Comparison of ENCODE assay signal across 9 mouse cellular contexts in genomic region chr4:106493639-106494038, GRCm38 (mm10). TPM values are rescaled to one million over a fixed set of nuclear protein-coding genes. Genes with fewer than 3 reads are reported as not detected.
A peak's percentile ranks its signal among the peaks of the same experiment; 100 is the strongest.
DNase-seq lines count a peak whose midpoint lies in the region; ATAC-seq and TF ChIP-seq lines count a peak whose summit lies in the region.
"Had no signal": no experiment of that assay in that cellular context is flagged by ENCODE, and none has a peak within 500 bp of the region (broad histone marks: within the 10 kb centered on the region; RNA-seq: fewer than 3 reads in every experiment).

No protein-coding gene starts in this region.

- no peak for TF ChIP-seq EP300 in stomach, postnatal 0 days (optimal IDR thresholded peaks at IDR 0.05)

- H3K36me3 ChIP-seq in liver, embryonic 12.5 days, result no peaks in the 10 kb centered on the region
- H3K36me3 ChIP-seq in embryonic facial prominence, embryonic 11.5 days (replicated peaks; ENCODE audit: control insufficient read depth, insufficient read depth, low read depth, low read length), result no peaks in the 10 kb centered on the region
- H3K36me3 ChIP-seq in stomach, postnatal 0 days (ENCODE audit: control insufficient read depth, insufficient read depth, low read length), result no peaks in the 10 kb centered on the region

- peak; percentile 66 for TF ChIP-seq CTCF in stomach, postnatal 0 days (IDR thresholded peaks at IDR 0.05; ENCODE audit: low read depth)

- 52% methylated on average over 2 of the region's 2 CpGs for WGBS in liver, embryonic 12.5 days (ENCODE audit: insufficient replicate concordance)
- WGBS in embryonic facial prominence, embryonic 11.5 days, result 91% methylated on average over 2 of the region's 2 CpGs
- WGBS in stomach, postnatal 0 days, result 70% methylated on average over 2 of the region's 2 CpGs

- peak; percentile 35 for DNase-seq in adrenal gland, postnatal 10 days
- DNase-seq in adrenal gland, postnatal 4 days (ENCODE audit: low spot score in 2 of 2), result no peak
- peak; percentile 48 for DNase-seq in liver
- DNase-seq in embryonic facial prominence, embryonic 11.5 days (ENCODE audit: low spot score), result peak; percentile 25
- peak; percentile 47 for DNase-seq in stomach, postnatal 0 days (ENCODE audit: low spot score)
- no peak for DNase-seq in left cerebral cortex, adult 8-10 months (ENCODE audit: low spot score in 2 of 2)

- H3K4me1 ChIP-seq in liver, embryonic 12.5 days, result no peaks in the 10 kb centered on the region
- H3K4me1 ChIP-seq in embryonic facial prominence, embryonic 11.5 days (ENCODE audit: control insufficient read depth, insufficient read depth, low read length), result no peaks in the 10 kb centered on the region
- H3K4me1 ChIP-seq in stomach, postnatal 0 days (replicated peaks; ENCODE audit: control insufficient read depth, insufficient read depth), result no peaks in the 10 kb centered on the region

- no peak overlapping the region for H3K27ac ChIP-seq in liver, embryonic 12.5 days
- no peak overlapping the region for H3K27ac ChIP-seq in embryonic facial prominence, embryonic 11.5 days (replicated peaks; ENCODE audit: low read depth, low read length)
- H3K27ac ChIP-seq in stomach, postnatal 0 days (replicated peaks), result no peak overlapping the region

- H3K4me3 ChIP-seq in liver, embryonic 12.5 days, result no peak overlapping the region
- H3K4me3 ChIP-seq in embryonic facial prominence, embryonic 11.5 days (ENCODE audit: low read depth, low read length), result no peak overlapping the region
- H3K4me3 ChIP-seq in stomach, postnatal 0 days (ENCODE audit: low read depth, low read length), result no peak overlapping the region

- H3K9ac ChIP-seq in liver, embryonic 12.5 days, result no peak overlapping the region
- H3K9ac ChIP-seq in embryonic facial prominence, embryonic 11.5 days (replicated peaks; ENCODE audit: low read length), result no peak overlapping the region
- no peak overlapping the region for H3K9ac ChIP-seq in stomach, postnatal 0 days (ENCODE audit: low read length)

- H3K27me3 ChIP-seq in liver, embryonic 12.5 days (replicated peaks), result peaks cover 19% of the 10 kb centered on the region; the same call in 1 of the 2 replicates
- no peaks in the 10 kb centered on the region for H3K27me3 ChIP-seq in embryonic facial prominence, embryonic 11.5 days (ENCODE audit: control insufficient read depth, insufficient read depth, low read length)
- no peaks in the 10 kb centered on the region for H3K27me3 ChIP-seq in stomach, postnatal 0 days (ENCODE audit: control insufficient read depth, insufficient read depth, low read length)

- H3K4me2 ChIP-seq in liver, embryonic 12.5 days, result no peak overlapping the region
- no peak overlapping the region for H3K4me2 ChIP-seq in embryonic facial prominence, embryonic 11.5 days (ENCODE audit: low read depth, low read length)
- H3K4me2 ChIP-seq in stomach, postnatal 0 days (replicated peaks; ENCODE audit: low read depth), result no peak overlapping the region

- no peak for ATAC-seq in liver, embryonic 12.5 days
- no peak for ATAC-seq in embryonic facial prominence, embryonic 11.5 days (replicated peaks; ENCODE audit: insufficient number of reproducible peaks, low FRiP score, low TSS enrichment, low read depth)
- ATAC-seq in stomach, postnatal 0 days (ENCODE audit: low FRiP score, low TSS enrichment), result no peak
- no peak for ATAC-seq in megakaryocyte, adult 5-6 weeks (ENCODE audit: poor library complexity, severe bottlenecking)

- no peaks in the 10 kb centered on the region for H3K9me3 ChIP-seq in liver, embryonic 12.5 days (replicated peaks)
- H3K9me3 ChIP-seq in embryonic facial prominence, embryonic 11.5 days (replicated peaks; ENCODE audit: control insufficient read depth, low read length), result no peaks in the 10 kb centered on the region
- no peaks in the 10 kb centered on the region for H3K9me3 ChIP-seq in stomach, postnatal 0 days (ENCODE audit: control insufficient read depth, low read length)

RNA-seq across cellular contexts. Expression of gene Bsnd, which starts 1.6 kb away (rescaled TPM):
- total RNA-seq in adrenal gland, postnatal 10 days (2021), result not detected
- total RNA-seq in adrenal gland, postnatal 4 days (2021), result 1 to 10 TPM in 1 of 2 experiments, under 1 TPM in 1; 0.11 to 3.7 TPM
- not detected in 2 replicates for polyA plus RNA-seq in liver, embryonic 12.5 days (2016; fragmentation: Nextera tagmentation; extraction: Ambion mirVana)
- polyA plus RNA-seq in embryonic facial prominence, embryonic 11.5 days (2014; fragmentation: Nextera tagmentation; extraction: Ambion mirVana), result not detected in 2 replicates
- polyA plus RNA-seq in stomach, postnatal 0 days (2015; fragmentation: Nextera tagmentation; extraction: Ambion mirVana), result 0.35 and 0.38 TPM in 2 replicates
- not detected for total RNA-seq in left cerebral cortex, adult 8-10 months (2022)
- total RNA-seq in megakaryocyte, adult 5-6 weeks (2015), result not detected in 2 replicates
- not detected in 2 replicates for total RNA-seq in megakaryocyte, adult 5-6 weeks (2017)
- polyA plus RNA-seq: large intestine, adult 2 months had no signal

RNA-seq across cellular contexts. Expression of gene Pcsk9, which starts 29.5 kb away (rescaled TPM):
- 1 to 10 TPM in 1 of 2 experiments, under 1 TPM in 1; 0.94 to 1.1 TPM for total RNA-seq in adrenal gland, postnatal 10 days (2021)
- 1 to 10 TPM; 2.1 to 3.4 TPM for total RNA-seq in adrenal gland, postnatal 4 days (2021)
- polyA plus RNA-seq in liver, embryonic 12.5 days (2016; fragmentation: Nextera tagmentation; extraction: Ambion mirVana), result 83.2 and 88.0 TPM in 2 replicates
- 0.63 and 0.65 TPM in 2 replicates for polyA plus RNA-seq in embryonic facial prominence, embryonic 11.5 days (2014; fragmentation: Nextera tagmentation; extraction: Ambion mirVana)
- polyA plus RNA-seq in stomach, postnatal 0 days (2015; fragmentation: Nextera tagmentation; extraction: Ambion mirVana), result 4.0 and 6.8 TPM in 2 replicates
- 1 to 10 TPM; 3.8 to 4.7 (median 4.6) TPM for total RNA-seq in left cerebral cortex, adult 8-10 months (2022)
- total RNA-seq in megakaryocyte, adult 5-6 weeks (2015), result 0.09 TPM in 1 of 2 replicates, not detected in the other
- not detected in 2 replicates for total RNA-seq in megakaryocyte, adult 5-6 weeks (2017)

Comparison
In these comparisons a context has a peak if more than half of its experiments do, and no peak if none do; other contexts are left out.
1. DNase-seq: peak in adrenal gland, postnatal 10 days (single experiment), liver (single experiment), embryonic facial prominence, embryonic 11.5 days (single experiment) and stomach, postnatal 0 days (single experiment); none in adrenal gland, postnatal 4 days (0 of 2) and left cerebral cortex, adult 8-10 months (0 of 2).